Mouse (Mus musculus) E14TG2a.4 (cell line): ENCODE results near the gene Mr1.

ENCODE experiments used
- CTCF ChIP-seq: conservative IDR thresholded peaks from 2 replicates; pipeline ENCODE4 v1.5.1; 2014; ENCODE audit warnings: low read length
- NANOG ChIP-seq: IDR thresholded peaks from 2 replicates; pipeline ENCODE4 v1.6.1; 2014; ENCODE audit warnings: borderline replicate concordance, low read length, mixed read lengths
- POU5F1 ChIP-seq: IDR thresholded peaks from 2 replicates; pipeline ENCODE4 v1.6.1; 2014; ENCODE audit warnings: low read length, borderline replicate concordance

DNA sequence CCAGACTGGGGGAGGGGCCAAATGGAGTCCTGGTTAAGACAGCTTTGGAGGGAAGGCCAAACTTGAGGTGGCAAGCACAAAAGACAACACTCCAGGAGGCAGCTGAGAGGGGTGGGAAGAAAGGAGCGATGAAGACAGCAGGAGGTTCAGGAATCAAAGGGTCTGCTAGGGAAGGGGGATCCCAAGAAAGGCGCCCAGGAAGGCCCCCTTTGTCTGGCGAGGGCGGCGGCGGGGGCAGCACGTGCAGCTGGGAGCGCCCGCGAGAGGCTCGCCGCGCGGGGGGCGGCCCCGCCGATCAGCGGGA is 63.7 kb downstream of the Mr1 start:
- TF ChIP-seq CTCF (no peak), NANOG (no peak), POU5F1 (no peak)
